Mouse (Mus musculus): Measurements from ENCODE around the gene Serpinb8. TPM values are rescaled to one million over a fixed set of nuclear protein-coding genes. Genes with fewer than 3 reads are reported as not detected.

Serpinb8 gene
- not detected for polyA plus RNA-seq (2017; shearing (Covaris generic))

GRCm38 (mm10) chr1:107589691-107590470, at the start of gene Serpinb8:
Serpinb8 (plus strand) TSS chr1:107590006.
- ATAC-seq: no peak

DNA sequence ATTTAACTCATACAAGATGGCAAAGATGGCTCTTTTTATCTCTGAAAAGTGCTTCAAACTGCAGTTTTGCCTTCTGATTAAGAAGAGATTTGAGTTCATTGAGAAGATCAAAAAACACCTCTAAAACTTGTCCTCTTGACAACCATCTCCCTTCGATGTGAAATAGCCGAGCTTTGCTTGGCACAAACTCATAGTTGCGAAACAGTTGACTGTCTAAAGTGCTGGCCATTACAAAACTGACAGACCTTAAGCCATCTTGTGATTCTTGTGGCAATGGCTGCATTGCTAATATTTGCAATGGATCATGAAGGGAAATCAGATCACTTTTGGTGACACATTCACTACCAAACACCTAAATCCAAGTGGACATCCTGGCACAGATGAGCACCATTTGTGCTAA, 30.3 kb upstream of the Serpinb8 start:
- no peak for ATAC-seq

- ATAC-seq: no peak
These were observed 27.7 kb upstream of the Serpinb8 start for GRCm38 (mm10) chr1:107562110-107562509.

DNA sequence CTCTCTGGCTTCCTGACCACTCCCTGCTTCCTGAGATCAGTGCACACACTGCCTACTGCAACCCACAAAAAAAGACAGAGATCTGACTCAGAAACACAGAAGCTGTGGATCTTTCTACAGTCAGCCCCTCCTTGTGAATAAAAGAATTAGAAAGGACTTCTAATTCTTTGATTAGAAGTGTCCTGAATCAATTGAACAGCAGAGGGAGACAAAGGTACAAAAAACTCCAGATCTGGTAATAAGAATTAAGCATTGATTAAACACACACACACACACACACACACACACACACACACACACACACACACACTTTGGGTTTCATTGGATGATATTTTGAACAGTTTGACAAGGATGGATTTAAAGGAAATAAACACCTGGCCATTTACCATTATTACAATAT, 24.2 kb upstream of the Serpinb8 start:
- no peak for ATAC-seq

GRCm38 (mm10) chr1:107576094-107576493, 13.7 kb upstream of the Serpinb8 start:
- ATAC-seq: no peak

- no peak for ATAC-seq
These were observed 12.3 kb upstream of the Serpinb8 start for GRCm38 (mm10) chr1:107577514-107577913.

DNA sequence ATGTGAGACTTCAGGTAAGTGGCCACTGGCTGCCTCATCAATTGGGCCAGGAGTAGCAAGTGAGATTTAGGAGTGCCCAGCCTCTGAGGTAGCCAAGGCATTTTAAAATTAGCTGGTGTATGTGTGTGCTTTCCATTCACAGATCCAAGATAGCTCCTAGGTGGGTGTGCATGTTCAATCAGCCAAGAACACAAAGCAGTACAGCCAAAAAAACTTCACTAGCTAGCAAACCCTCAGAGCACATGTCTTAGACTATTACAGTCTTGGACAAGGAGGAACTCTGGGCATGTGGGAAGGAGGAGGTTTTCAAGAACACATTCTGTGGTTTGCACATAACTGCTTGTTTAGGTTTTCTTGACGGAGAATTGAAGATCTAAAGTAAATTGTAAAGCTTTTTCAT, 8.6 kb upstream of the Serpinb8 start:
- ATAC-seq: no peak

- no peak for ATAC-seq
These were observed 6.9 kb upstream of the Serpinb8 start for GRCm38 (mm10) chr1:107582900-107583299.

DNA sequence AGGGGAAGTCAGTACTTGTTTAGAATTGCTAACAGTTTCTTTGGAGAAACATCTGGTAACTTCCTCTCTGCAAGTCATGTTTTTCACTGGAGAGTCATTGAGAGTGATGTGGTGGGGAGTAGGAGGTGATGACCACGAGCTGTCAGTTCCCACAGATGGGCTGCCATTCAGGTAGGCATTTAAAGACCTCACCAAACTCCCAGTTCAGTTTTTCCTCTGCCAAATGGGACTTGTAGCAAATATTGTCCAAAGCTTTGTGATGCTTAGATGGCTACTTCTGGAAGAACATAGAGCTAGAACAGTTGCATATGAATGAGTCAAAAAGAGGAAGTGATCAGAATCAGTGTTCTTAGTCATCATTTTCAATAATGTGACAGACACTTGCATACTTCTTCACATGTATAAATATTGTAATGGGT, 5.8 kb upstream of the Serpinb8 start:
- ATAC-seq: no peak

GRCm38 (mm10) chr1:107584932-107585331, 4.9 kb upstream of the Serpinb8 start:
- ATAC-seq: no peak

- no peak for ATAC-seq
These were observed 3.6 kb upstream of the Serpinb8 start for GRCm38 (mm10) chr1:107586196-107586595.

DNA sequence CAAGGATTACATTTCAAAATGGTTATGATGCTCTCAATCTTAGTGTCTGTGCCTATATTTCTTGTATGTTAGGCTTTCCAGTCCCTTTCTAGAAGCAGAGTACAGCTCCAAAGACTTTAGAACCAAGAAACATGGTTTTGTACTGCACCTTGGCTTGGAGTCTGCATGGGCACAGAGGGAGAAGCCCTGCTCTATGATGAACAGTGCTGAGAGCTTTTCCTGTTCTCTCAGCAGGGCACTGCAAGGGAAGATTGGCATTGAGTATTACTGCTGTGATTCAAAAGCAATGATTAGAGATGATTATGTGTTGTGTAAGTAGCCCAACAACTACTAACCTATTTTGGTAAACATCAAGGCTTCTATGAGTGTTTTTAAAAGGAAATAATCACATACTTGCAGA, 1.6 kb upstream of the Serpinb8 start:
- no peak for ATAC-seq

DNA sequence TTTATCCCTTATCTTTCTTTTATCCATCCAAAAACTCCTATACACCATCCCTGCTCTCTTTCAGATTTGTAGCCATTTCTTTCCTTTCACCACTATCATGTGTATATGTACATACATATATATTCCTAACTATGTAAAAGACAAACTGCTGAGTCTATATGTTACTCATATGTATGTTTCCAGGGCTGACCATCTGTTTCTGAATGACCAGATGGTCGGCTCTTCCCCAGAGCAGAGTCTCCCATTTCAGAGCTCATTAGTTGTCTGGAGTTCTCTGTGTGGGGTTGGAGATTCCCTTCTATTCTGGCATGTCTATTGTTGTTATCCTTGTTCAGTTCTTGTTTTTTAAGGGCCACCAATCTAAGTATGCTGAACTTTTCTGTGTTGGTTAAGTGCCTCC, 1.2 kb upstream of the Serpinb8 start:
- ATAC-seq: no peak

DNA sequence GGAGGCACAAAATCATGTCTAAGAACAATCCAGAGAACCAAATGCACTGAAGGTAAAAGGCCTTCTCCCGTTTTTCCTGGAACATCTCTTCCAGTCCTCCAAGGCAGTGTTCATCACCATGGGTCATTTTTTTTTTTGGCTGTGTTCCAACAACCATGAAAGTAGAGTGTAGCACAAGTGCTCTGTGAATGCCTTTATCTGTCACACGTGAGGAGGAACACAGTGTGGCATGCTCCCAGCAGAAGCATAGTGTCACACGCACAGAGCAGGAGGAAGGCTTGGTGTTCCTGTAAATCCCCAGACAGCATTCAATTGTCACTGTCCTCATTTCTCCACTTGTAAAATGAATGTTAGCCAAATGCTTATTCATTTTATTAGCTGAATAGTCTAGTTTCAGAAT, 2.8 kb downstream of the Serpinb8 start:
- ATAC-seq: no peak

GRCm38 (mm10) chr1:107593469-107593868, 3.7 kb downstream of the Serpinb8 start:
- no peak for ATAC-seq

- no peak for ATAC-seq
These were observed 7.1 kb downstream of the Serpinb8 start for GRCm38 (mm10) chr1:107596874-107597273.

GRCm38 (mm10) chr1:107598476-107598875, 8.7 kb downstream of the Serpinb8 start:
- ATAC-seq: no peak

GRCm38 (mm10) chr1:107608942-107609341, 19.1 kb downstream of the Serpinb8 start:
- ATAC-seq: no peak

- ATAC-seq: no peak
These were observed 24.3 kb downstream of the Serpinb8 start for GRCm38 (mm10) chr1:107614087-107614486.

GRCm38 (mm10) chr1:107622017-107622416, 32.2 kb downstream of the Serpinb8 start:
- ATAC-seq: no peak

- no peak for ATAC-seq
These were observed 46.1 kb downstream of the Serpinb8 start for GRCm38 (mm10) chr1:107635936-107636335.

DNA sequence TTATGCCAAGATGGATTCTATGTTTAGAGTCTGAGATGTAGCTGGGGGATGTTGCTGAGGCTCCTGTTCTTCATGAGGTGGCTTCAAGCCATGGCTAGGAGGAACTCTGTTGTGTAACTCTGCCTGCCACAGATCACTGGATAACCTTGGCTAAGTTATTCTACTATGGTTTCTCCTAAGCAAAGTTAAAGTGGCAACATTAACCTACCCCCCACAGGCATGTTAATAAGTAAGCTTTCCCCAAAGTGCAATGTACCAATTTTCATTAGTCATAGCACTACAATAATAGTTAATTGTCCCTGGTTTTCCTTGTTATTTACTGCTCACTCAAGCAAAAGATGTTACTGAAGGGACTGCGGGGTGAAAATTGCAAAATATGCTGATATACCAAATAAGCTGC, 48.2 kb downstream of the Serpinb8 start:
- no peak for ATAC-seq

- no peak for ATAC-seq
These were observed 48.7 kb downstream of the Serpinb8 start for GRCm38 (mm10) chr1:107638459-107638858.

DNA sequence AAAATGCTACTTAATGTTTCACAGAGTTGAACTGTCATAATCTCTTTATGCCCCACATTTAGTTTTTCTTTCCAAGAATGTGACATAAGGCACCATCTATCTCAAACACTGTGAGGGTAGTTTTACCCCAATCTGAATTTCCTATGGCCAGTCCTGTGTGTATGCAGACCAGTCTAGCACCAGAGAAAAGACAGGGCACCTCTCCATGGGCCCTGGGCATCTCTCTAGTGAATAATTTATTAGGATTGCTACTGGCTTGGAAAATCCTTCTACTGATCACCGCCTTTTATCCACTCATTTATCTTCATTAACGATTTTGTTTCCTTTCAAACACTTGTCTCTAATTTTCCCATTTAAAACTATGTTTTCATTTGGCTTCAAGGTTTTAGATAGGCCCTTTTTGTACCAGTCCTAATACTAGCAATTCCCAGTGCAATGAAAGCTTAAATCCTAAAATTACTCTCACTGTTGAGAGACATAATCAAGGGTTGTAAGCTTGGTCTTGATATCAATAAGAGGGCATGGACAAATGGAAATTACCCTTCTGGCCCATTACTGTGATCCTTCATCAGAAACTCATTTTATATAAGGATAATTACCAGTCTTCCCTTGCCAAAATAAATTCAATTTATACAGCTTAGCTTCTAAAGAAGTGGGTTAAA, 52.8 kb downstream of the Serpinb8 start:
- ATAC-seq: no peak
